Mouse (Mus musculus) kidney, adult 11 months (tissue): ENCODE results near the gene Gpr183.

Experiments used
- DNase-seq: peaks from one replicate; pipeline ENCODE4 v3.0.0; 2022

The Gpr183 gene

DNA sequence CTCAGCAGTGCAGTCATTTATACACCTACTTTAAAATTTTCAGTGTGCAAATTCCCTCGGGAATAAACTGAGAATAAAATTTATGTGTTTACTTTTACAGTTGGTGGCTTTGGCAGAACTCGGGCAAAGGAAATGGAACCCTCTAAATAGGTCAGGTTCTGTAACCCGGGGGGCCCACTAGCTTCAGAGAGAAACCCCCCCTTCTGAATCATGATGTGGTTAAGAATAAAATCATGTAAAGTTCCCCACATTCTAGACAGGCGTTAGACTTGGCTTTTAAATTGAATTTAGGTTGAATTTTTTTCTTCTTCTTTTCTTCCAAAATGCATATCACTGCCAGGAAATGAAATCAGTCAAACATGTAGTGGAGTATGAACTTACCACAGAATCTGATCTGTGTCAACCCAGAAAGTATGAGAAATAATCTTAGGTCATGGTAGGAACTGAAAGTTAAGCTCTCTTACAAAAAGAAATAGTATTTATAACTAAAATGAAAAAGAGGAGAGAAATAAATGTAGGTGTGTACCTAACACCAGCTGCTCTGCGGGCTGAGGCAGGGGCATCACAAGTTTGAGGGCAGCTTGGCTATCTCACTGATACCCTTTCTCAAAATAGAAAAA lies 9.7 kb downstream of the Gpr183 start:
- no peak for DNase-seq

DNA sequence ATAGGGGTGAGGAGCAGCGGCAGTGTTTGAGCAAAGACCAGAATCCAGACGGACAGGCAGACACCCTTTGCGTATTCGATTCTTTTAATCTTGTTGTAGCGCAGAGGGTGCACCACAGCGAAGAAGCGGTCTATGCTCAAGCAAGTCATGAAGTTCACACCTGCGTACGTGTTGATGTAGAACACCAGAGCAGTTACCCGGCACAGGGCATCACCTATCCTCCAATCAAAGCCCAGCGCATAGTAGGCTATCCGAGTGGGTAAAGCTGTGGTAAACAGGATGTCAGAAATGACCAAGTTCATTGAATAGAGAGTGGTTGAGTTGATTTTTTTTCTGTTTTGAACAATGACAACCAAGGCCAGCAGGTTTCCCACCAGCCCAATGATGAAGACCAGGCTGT lies 10.4 kb downstream of the Gpr183 start:
- no peak for DNase-seq

DNA sequence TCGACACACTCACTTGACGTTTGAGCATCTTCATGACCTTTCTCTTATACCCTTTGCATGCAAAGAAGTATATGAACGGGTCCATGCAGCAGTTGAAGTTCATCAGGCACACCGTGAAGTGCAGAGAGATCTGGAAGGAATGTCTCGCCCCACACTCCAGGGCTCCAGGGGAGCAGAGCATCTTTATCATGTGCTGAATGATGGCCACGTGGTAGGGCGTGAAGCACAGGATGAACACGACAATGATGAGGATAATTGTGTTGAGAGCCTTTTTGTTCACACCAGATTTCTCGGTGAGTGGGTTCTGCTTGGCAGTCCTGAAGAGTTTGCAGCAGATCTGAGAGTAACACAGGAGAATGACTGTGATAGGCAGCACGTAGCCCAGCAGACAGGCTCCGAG lies 10.9 kb downstream of the Gpr183 start:
- DNase-seq: no peak

DNA sequence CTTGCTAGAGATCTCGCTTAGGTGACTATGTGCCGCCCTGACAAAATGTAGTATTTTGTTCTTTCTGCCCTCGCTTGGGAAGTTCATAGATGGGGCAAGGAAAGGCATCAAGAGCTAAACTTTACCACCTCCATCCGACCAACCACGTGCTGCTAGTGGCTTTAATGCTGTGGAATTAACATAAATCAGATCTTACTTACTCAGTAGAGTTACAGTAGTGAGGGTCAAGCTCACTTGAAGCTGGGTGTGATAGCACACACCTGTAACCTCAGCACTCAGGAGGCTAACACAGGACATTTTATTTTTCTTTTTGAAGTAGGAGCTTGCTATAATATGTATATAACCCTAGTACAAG lies 13.0 kb downstream of the Gpr183 start:
- no peak for DNase-seq

DNA sequence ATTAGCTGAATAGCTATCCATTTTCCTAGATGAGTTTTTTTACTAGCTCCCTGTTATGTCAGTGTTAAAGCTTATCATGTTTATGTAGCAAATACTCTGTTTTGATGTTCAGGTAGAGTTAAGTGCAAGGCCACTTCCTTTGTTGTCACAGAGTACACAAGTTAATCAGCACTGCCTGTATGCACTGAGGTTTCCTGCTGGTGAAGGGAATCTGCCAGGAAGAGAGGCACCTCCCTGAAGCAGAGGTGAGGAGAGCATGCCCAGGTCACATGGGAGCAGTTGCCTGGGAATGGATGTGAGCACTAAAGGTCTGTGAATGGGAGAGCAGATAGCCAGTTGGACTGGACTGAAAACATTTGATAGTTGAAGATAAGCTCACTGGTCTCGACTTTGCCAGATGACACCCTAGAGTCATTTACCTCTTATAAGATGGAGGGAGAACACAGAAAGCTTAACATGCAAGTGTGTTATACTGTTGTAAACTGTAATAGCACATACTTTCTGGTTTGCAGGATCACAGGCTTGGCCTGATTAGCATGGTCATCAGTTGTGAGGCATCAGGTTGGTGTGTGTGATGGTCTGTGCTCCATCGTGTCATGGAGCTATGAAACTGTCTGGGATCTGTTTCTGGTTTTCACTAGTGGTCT lies 13.5 kb downstream of the Gpr183 start:
- DNase-seq: no peak

DNA sequence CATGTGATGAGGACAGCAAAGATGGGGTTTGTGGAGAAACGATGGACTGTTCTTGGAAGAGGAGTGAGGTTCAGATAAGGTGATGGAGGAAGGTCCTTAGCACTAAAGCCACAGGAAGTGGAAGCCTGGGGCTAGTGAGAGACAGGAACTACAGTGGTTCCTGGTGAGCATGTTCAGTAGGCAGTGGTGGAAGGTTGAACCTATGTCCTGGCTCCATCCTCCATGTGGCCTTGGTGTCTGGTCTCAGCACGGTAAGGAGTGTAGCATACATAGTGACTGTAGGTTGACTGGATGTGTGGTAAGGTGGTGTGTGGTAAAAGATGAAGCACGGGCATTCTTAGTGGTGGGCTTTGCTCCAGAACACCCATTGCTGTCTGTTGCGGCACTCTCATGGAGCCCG lies 15.1 kb downstream of the Gpr183 start:
- DNase-seq: no peak

DNA sequence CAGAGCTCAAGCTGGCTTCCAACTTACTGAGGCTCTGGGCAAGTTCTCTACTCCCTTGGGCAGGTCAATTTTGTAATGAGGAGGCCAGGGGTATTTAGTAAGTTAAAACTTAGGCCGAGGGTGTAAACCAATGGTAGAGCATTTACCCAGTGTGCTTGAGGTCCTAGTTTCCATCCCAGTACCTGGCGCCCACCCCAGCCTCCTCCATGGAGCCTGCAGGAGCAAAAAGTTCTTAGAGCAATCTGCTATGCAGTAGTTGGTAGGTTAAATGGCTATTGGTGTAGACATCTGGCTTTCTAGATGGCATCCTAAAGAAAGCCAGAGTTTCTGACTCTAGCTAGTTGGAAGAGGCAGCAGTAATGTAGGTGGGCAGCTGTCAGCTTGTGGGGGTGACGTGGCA lies 15.6 kb downstream of the Gpr183 start:
- DNase-seq: no peak

DNA sequence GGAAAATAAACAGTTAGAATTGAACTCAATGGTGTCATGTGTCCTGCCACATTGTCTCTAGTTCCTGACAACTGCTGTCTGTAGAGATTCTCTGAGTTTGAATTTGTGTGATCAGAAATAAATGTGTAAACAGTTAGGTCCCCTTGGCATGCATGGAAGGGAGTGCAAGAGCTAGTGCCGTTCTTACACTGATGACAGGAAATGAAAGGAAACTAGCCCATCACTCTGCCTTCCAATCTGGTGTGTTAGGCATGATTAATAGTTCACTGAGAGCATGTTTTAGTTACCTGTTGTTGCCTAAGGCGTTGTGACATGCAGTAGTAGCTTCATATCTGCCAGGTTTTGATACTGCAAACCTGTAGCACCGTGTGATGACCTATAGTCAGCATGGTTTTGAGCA lies 17.0 kb downstream of the Gpr183 start:
- DNase-seq: no peak

DNA sequence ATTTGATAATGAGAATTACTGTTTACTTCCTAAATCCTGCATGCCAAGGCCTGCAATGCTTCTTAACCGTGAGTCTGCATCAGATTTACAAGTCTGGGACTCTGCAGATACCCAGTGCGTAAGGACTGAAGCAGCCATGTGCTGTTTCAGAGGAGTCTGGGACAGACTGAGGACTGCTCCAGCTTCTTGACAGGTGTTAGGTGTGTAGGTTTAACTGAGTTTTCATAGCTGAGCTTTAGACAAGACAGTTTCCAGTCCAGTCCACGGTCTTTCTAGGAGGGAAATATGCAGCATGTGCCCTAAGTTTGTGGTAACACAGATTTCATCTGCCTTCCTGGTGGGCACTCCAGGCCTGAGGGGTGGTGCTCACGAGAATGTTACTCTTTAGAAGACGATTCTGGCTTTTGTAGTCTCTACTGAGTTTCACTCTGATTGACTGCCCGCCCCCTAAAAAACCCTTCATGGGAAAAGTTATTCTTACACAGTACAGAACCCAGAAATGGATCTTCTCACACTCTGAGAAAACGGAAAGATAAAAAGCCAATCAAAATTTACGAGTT lies 17.7 kb downstream of the Gpr183 start:
- no peak for DNase-seq

DNA sequence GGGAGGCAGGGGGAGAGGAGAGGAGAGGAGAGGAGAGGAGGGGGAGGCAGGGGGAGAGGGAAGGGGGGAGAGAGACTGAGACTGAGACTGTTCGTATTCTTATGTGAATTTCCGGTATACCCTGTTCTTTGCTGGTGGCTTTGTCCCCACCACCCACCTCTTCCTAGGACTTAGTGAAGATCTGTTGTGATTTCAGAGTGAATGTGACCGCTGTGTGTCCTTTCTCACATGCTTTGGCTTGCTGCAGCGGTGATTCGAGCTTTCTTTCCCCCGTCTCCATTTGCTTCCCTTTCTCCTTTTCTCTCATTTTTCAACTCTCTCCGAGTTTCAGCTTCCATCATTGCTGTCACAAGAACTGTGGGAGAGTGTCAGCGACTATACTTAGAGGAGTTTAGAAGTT lies 18.3 kb downstream of the Gpr183 start:
- no peak for DNase-seq

DNA sequence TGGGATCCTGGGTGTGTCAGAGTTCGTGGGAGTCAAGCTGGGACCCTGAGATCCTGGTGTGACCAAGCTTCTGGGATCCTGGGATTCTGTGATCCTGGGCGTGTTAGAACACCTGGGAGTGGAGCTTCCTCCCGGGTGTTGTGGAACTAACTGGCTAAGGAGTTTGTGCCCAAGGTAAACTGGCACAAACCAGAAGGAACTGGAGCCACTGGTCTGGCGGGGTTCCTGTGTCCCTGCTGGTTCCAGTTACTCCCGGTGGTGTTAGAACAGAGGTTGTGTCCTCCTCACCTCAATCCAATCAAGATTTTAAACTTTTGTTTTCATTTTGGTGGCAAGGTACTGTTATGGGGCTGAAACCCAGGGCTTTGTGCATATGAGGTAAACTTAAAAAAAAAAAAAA lies 18.9 kb downstream of the Gpr183 start:
- peak; percentile 53 for DNase-seq

DNA sequence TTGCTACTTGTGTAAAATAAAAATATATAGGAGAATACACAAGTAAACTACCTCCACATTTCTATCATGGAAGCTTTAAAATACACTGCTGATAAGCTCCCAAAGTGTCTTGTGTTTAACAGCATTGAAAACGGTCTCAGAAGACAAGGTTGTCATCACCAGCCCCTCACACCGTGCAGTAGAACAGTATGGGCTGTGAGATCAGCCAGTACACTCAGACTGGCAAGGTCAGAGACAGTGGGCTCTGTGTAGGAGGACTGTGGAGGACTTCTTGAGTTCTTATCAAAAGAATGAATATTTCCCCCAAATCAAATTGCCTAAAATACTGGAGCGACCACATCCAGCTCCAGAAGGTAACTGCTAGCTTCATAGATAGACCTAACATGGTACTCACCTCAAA lies 25.4 kb downstream of the Gpr183 start:
- no peak for DNase-seq

DNA sequence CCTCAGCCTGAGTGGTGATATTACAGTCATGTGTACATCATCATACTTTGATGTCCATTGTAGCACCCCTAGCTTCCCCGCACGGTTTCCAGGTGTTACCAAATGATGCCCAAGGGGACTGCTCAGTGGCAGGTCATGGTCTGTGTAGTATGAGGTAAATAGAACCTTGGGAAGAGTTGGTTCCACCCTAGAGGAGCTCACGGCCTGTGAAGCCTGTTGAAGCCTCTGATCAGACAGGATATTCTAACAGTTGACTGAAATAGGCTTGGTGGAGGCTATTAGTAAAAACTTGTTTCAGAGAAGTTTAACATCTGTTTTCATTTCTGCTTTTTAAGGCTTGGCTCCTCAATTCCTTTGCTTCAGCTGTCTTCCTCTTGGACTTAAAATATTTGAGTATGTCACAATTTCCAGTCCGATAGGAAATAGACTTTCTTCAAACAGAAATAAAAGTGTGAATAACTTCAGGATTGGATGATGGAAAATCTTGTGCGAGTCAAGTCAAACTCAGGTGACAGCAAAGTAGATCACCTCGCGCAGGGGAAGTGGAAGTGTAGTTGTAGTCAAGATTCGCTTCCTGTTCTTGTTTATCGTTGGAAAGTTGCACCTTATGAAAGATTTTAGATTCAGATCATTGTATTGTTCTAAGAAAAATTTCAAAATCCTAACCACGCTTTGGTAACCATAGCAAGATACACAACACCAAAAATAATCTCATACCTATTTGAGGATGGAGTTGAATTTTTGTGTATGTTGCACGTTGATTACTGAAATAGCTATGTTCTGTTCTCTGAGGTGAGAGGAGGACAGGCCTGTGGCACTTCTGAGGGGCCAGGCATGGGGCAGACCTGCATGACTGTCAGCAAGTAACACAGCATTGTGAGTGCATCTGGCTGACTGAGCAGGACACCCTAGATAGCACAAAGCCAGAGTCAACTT lies 26.5 kb downstream of the Gpr183 start:
- DNase-seq: no peak

DNA sequence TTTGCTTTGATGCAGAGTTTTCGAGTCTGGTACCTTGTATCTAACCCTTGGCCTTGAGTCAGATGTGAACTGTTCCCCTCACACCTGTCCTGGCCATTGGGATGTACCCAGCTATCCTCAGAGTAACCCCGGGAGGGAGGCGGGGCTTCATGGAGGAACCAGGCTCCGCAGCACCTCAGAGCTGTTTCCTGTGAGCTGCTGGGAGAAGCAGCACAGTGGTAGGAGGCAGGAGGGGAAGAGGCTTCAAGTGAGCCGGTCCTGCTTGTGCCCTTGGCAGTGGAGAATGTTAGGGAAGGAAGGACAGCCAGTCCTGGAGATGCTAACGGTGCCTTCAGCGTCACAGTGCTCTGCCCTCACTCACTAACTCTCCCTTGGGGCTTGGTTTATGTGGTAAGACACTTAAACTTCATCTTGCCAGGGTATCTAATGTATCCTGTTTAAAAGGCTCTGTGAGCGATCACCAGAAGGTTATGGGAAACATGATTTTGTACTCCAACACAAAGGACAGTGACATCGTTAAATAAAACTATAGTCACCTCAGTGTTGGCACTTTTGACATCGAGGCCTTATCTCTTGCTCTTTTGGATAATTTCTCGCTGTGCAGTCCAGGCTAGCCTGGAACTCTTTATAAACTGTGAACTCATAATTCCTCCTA lies 27.3 kb downstream of the Gpr183 start:
- DNase-seq: no peak

DNA sequence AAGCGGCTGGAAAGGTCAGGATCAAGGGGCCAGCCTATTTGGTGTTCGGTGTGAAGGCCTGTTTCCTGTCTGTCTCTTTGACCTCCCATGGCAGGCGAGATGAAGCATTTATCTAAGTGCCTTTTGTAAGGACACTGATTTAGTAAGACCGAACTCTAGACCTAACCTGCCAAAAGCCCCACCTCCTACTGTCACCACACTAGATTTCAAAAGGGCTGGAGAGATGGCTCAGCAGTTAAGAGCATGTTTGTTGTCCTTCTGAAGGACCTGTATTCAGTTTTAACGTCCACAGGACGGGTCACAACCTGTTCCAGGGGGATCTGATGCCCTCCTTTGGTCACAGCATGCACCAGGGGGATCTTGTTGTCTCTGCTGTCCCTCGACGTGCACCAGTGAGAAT lies 28.1 kb downstream of the Gpr183 start:
- DNase-seq: no peak

DNA sequence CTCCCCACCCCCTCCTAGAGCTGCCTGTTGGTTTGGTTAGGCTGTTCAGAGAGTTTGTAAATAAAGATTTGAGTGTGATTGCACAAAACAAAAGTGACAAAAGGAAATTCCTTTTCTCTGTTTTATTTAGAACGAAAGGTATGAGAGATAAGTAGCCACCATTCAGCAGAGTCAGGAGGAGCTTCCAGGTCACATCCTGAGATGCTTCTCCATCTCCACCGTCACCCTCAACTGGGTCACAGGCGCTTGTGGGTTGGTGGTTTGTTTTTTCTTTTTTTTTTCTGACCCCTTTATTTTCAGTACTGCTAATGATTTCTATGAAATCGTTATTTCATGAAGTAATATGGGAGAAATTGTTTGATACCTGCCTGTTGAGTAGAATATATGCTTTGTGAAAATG lies 28.6 kb downstream of the Gpr183 start:
- no peak for DNase-seq

DNA sequence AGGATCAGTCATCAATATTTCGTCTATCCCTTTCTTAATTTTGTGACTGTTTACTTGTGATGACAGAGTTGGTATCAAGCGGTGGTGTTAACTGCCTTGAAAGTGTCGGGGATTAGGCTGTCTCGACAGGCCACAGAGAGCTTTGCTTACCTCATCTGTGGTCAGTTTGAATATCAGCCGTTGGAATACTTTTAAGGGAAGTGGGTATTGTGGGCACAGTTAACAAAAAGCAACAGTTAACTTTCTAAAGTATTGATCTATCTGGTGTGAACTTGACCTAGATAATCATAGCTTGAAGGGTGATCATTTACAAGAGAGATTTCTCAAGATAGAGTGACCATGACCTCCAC lies 30.4 kb downstream of the Gpr183 start:
- DNase-seq: no peak

DNA sequence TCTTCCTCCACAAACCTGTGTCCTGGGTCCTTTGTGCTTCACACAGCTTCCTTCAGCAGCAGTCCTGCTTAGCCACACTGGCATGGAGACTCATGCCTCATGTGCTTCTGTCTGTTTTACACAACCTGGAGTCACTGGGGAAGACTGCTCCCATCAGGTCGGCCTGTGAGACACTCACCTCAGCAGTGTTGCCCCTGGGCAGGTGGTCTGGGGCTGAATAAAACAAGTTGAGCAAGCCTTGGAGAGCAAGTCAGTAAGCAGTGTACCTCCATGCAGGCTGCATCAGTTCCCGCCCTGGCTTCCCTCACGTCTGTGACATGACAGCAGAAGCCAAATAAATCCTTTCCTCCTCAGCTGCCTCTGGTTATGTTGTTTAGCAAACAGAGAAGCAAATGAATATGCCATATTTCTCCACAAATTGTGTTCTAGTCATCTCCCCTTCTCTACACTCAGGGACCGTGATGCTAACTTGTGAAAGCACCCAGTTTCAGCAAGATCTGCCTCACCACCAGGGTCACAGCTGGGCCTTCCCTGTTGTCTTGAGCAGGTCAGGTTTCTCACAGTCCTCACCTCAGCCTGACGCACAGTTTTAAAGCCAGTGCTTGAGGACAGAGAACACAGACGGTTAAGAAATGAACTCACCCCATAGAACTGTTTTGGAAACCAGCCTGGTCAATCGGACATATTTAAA lies 30.9 kb downstream of the Gpr183 start:
- no peak for DNase-seq

DNA sequence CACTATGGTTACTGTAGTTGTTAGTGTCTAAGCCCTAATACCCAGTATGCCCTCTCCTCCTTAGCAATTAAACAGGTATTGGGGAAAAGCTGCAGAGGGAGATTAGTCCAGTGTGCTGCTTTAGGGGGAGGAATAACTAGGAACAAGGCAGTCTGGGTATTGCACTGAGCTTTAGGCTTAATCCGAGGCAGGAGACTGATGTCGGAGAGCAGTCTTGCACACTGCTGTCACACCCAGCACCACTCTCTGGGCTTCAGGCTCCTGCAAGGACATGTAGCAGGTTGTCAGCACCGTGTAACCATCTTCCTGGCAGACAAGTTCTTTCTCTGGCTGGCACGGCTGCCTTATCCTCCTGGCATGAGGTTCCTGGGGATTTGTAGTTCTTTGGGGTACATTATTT lies 32.8 kb downstream of the Gpr183 start:
- no peak for DNase-seq

DNA sequence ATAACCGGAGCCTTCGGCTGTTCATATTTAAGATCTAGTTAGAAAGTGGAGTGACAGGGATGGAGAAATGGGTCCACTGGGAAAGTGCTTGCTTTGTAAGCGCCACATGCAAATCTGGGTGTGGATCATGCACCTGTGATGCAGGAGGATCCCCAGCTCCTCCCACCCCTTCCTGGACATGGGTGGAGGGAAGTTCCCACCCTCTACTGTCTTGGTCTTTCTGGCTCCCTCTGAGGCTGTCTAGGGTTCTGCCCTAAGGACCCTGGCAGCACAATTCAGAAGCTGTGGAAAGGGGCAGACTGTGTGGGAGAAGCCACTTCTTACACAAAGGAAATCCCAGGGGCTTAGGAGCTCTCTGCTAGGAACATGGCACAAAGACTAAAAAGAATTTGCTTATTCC lies 33.4 kb downstream of the Gpr183 start:
- DNase-seq: no peak

DNA sequence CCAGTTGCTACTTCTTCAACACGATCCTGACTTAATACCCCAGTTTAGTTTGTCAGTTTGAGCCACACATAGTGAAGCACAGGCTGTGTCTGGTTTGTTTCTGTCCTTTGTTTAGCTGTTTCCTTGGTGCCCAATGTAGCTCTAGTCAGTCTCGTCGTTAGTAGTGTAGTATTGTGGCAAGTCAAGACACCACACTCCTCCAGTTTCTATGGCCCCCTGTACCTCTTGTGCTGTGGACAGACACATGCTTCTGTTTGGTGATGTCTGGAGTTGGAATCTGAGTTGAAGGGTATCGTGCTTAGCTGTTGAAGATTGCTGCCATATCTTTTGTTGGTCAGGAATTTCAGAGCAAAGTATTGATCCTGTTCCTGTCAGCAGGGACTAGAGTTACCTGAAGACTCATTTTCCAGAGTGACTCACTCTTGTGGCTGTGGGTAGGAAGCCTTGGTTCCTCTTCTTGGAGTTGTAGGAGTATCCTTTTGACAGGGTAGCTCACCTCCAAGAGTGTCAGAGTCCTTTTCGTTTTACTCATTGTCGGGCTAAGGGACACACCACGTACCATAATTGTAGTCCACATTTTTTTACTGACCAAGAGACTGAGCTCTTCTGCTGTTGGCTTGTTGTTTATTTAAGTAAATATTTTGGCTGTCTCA lies 34.1 kb downstream of the Gpr183 start:
- no peak for DNase-seq

DNA sequence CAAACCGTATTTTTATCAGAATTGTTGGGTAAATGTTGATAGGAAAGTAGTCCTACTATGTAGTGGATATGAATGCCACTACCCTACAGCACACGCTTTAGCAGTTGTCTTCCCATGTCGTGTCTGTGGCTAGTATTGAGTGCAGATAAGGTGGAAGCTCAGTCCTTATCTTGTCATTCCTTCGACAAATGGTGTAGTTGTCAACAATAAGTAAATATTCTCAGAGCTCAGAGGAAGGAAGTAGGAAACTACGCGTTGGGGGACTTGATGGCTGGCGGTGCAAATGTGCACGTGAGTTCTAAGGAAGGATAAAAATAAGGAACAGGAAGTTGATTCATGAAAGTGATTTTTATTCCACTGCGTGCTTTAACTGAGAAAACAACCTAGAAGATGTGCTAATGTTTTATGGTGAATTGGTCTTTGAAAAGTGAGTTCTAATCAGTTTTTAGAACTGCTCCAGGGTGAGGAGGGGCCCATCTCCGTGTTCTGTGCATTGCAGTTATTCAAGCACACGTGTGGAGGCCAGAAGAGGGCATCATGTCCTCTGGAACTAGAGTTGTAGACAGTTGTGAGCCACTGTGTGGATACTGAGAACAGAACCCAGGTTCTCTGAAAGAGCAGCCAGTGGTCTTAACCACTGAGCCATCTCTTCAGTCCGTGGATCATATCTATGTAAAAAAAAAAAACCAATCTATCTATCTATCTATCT lies 35.6 kb downstream of the Gpr183 start:
- DNase-seq: no peak
